Mouse (Mus musculus): ENCODE measurements around the gene Fam136a. TPM values are rescaled to one million over a fixed set of nuclear protein-coding genes. Genes with fewer than 3 reads are reported as not detected.

Gene Fam136a
- polyA plus RNA-seq, 1 experiment from 2014 or later = 123 TPM

GRCm38 (mm10) chr6:86384692-86385091 is 19.2 kb downstream of the Fam136a start:
- Histone ChIP-seq H3K36me3 (ENCODE audit: control insufficient read depth, insufficient read depth, low read length) (peaks cover 31% of the 10 kb centered on the region), H3K4me1 (ENCODE audit: control insufficient read depth, insufficient read depth, low read length) (no peaks in the 10 kb centered on the region), H3K4me2 (replicated peaks; ENCODE audit: low read depth, low read length) (no peak overlapping the region), H3K9me3 (ENCODE audit: control insufficient read depth, low read depth, low read length) (no peaks in the 10 kb centered on the region), H3K4me3 (ENCODE audit: low read depth, low read length) (no peak overlapping the region), H3K27ac (ENCODE audit: low read length) (no peak overlapping the region), H3K9ac (replicated peaks; ENCODE audit: low read depth, low read length) (no peak overlapping the region), H3K27me3 (ENCODE audit: control insufficient read depth, insufficient read depth, low read length) (no peaks in the 10 kb centered on the region)
- ATAC-seq (ENCODE audit: insufficient number of reproducible peaks, insufficient read depth, low FRiP score, low read depth) = no peak
- WGBS = 47% methylated on average over 4 of the region's 4 CpGs

GRCm38 (mm10) chr6:86385362-86386104 is 20.1 kb downstream of the Fam136a start:
- peaks cover 39% of the 10 kb centered on the region for H3K36me3 ChIP-seq (ENCODE audit: control insufficient read depth, insufficient read depth, low read length)
- no peaks in the 10 kb centered on the region for H3K27me3 ChIP-seq (ENCODE audit: control insufficient read depth, insufficient read depth, low read length)
- no peaks in the 10 kb centered on the region for H3K9me3 ChIP-seq (ENCODE audit: control insufficient read depth, low read depth, low read length)
- ATAC-seq (ENCODE audit: insufficient number of reproducible peaks, insufficient read depth, low FRiP score, low read depth) = no peak
- H3K4me2 ChIP-seq (replicated peaks; ENCODE audit: low read depth, low read length) = no peak overlapping the region
- WGBS = 77% methylated on average over 5 of the region's 5 CpGs
- no peak overlapping the region for H3K4me3 ChIP-seq (ENCODE audit: low read depth, low read length)
- H3K27ac ChIP-seq (ENCODE audit: low read length) = no peak overlapping the region
- H3K4me1 ChIP-seq (ENCODE audit: control insufficient read depth, insufficient read depth, low read length) = no peaks in the 10 kb centered on the region
- no peak overlapping the region for H3K9ac ChIP-seq (replicated peaks; ENCODE audit: low read depth, low read length)

GRCm38 (mm10) chr6:86387313-86387712 is 21.9 kb downstream of the Fam136a start:
- WGBS = 90% methylated on average over 12 of the region's 12 CpGs
- no peak overlapping the region for H3K4me2 ChIP-seq (replicated peaks; ENCODE audit: low read depth, low read length)
- H3K4me1 ChIP-seq (ENCODE audit: control insufficient read depth, insufficient read depth, low read length) = no peaks in the 10 kb centered on the region
- H3K27ac ChIP-seq (ENCODE audit: low read length) = no peak overlapping the region
- ATAC-seq (ENCODE audit: insufficient number of reproducible peaks, insufficient read depth, low FRiP score, low read depth) = no peak
- peaks cover 56% of the 10 kb centered on the region for H3K36me3 ChIP-seq (ENCODE audit: control insufficient read depth, insufficient read depth, low read length)
- no peaks in the 10 kb centered on the region for H3K9me3 ChIP-seq (ENCODE audit: control insufficient read depth, low read depth, low read length)
- no peak overlapping the region for H3K9ac ChIP-seq (replicated peaks; ENCODE audit: low read depth, low read length)
- H3K27me3 ChIP-seq (ENCODE audit: control insufficient read depth, insufficient read depth, low read length) = no peaks in the 10 kb centered on the region
- H3K4me3 ChIP-seq (ENCODE audit: low read depth, low read length) = no peak overlapping the region

- no peak overlapping the region for H3K9ac ChIP-seq (replicated peaks; ENCODE audit: low read depth, low read length)
- H3K27ac ChIP-seq (ENCODE audit: low read length) = no peak overlapping the region
- H3K36me3 ChIP-seq (ENCODE audit: control insufficient read depth, insufficient read depth, low read length) = peaks cover 56% of the 10 kb centered on the region
- H3K9me3 ChIP-seq (ENCODE audit: control insufficient read depth, low read depth, low read length) = no peaks in the 10 kb centered on the region
- no peak for ATAC-seq (ENCODE audit: insufficient number of reproducible peaks, insufficient read depth, low FRiP score, low read depth)
- H3K27me3 ChIP-seq (ENCODE audit: control insufficient read depth, insufficient read depth, low read length) = no peaks in the 10 kb centered on the region
- no peak overlapping the region for H3K4me2 ChIP-seq (replicated peaks; ENCODE audit: low read depth, low read length)
- WGBS = 69% methylated on average over 18 of the region's 18 CpGs
- H3K4me3 ChIP-seq (ENCODE audit: low read depth, low read length) = no peak overlapping the region
- H3K4me1 ChIP-seq (ENCODE audit: control insufficient read depth, insufficient read depth, low read length) = no peaks in the 10 kb centered on the region
Observed at GRCm38 (mm10) chr6:86388461-86388860, 23.0 kb downstream of the Fam136a start.

GRCm38 (mm10) chr6:86391326-86391725 is 25.9 kb downstream of the Fam136a start:
- H3K4me2 ChIP-seq (replicated peaks; ENCODE audit: low read depth, low read length) = no peak overlapping the region
- no peaks in the 10 kb centered on the region for H3K27me3 ChIP-seq (ENCODE audit: control insufficient read depth, insufficient read depth, low read length)
- H3K36me3 ChIP-seq (ENCODE audit: control insufficient read depth, insufficient read depth, low read length) = peaks cover 56% of the 10 kb centered on the region
- H3K9ac ChIP-seq (replicated peaks; ENCODE audit: low read depth, low read length) = no peak overlapping the region
- H3K4me3 ChIP-seq (ENCODE audit: low read depth, low read length) = no peak overlapping the region
- no peak for ATAC-seq (ENCODE audit: insufficient number of reproducible peaks, insufficient read depth, low FRiP score, low read depth)
- no peaks in the 10 kb centered on the region for H3K9me3 ChIP-seq (ENCODE audit: control insufficient read depth, low read depth, low read length)
- H3K27ac ChIP-seq (ENCODE audit: low read length) = no peak overlapping the region
- 92% methylated on average over 5 of the region's 5 CpGs for WGBS
- H3K4me1 ChIP-seq (ENCODE audit: control insufficient read depth, insufficient read depth, low read length) = peaks cover 14% of the 10 kb centered on the region; the same call in 1 of the 2 replicates

- Histone ChIP-seq H3K4me2 (replicated peaks; ENCODE audit: low read depth, low read length) (no peak overlapping the region), H3K27me3 (ENCODE audit: control insufficient read depth, insufficient read depth, low read length) (no peaks in the 10 kb centered on the region), H3K4me1 (ENCODE audit: control insufficient read depth, insufficient read depth, low read length) (peaks cover 20% of the 10 kb centered on the region; the same call in 1 of the 2 replicates), H3K36me3 (ENCODE audit: control insufficient read depth, insufficient read depth, low read length) (peaks cover 42% of the 10 kb centered on the region), H3K9me3 (ENCODE audit: control insufficient read depth, low read depth, low read length) (no peaks in the 10 kb centered on the region), H3K4me3 (ENCODE audit: low read depth, low read length) (no peak overlapping the region), H3K9ac (replicated peaks; ENCODE audit: low read depth, low read length) (no peak overlapping the region), H3K27ac (ENCODE audit: low read length) (no peak overlapping the region)
- ATAC-seq (ENCODE audit: insufficient number of reproducible peaks, insufficient read depth, low FRiP score, low read depth) = no peak
- whole genome bisulfite sequencing = 100% methylated on average over 1 of the region's 1 CpGs
Observed at GRCm38 (mm10) chr6:86393187-86393586, 27.7 kb downstream of the Fam136a start.

GRCm38 (mm10) chr6:86394078-86394720 is 28.8 kb downstream of the Fam136a start:
- Histone ChIP-seq H3K9ac (replicated peaks; ENCODE audit: low read depth, low read length) (no peak overlapping the region), H3K9me3 (ENCODE audit: control insufficient read depth, low read depth, low read length) (no peaks in the 10 kb centered on the region), H3K36me3 (ENCODE audit: control insufficient read depth, insufficient read depth, low read length) (peaks cover 31% of the 10 kb centered on the region), H3K4me2 (replicated peaks; ENCODE audit: low read depth, low read length) (no peak overlapping the region), H3K27ac (ENCODE audit: low read length) (no peak overlapping the region), H3K4me1 (ENCODE audit: control insufficient read depth, insufficient read depth, low read length) (peaks cover 20% of the 10 kb centered on the region; the same call in 1 of the 2 replicates), H3K4me3 (ENCODE audit: low read depth, low read length) (no peak overlapping the region), H3K27me3 (ENCODE audit: control insufficient read depth, insufficient read depth, low read length) (no peaks in the 10 kb centered on the region)
- 81% methylated on average over 17 of the region's 17 CpGs for WGBS
- no peak for ATAC-seq (ENCODE audit: insufficient number of reproducible peaks, insufficient read depth, low FRiP score, low read depth)

- H3K27me3 ChIP-seq (ENCODE audit: control insufficient read depth, insufficient read depth, low read length) = no peaks in the 10 kb centered on the region
- H3K4me2 ChIP-seq (replicated peaks; ENCODE audit: low read depth, low read length) = no peak overlapping the region
- no peaks in the 10 kb centered on the region for H3K9me3 ChIP-seq (ENCODE audit: control insufficient read depth, low read depth, low read length)
- 91% methylated on average over 9 of the region's 9 CpGs for WGBS
- ATAC-seq (ENCODE audit: insufficient number of reproducible peaks, insufficient read depth, low FRiP score, low read depth) = no peak
- no peak overlapping the region for H3K9ac ChIP-seq (replicated peaks; ENCODE audit: low read depth, low read length)
- no peak overlapping the region for H3K4me3 ChIP-seq (ENCODE audit: low read depth, low read length)
- H3K27ac ChIP-seq (ENCODE audit: low read length) = no peak overlapping the region
- H3K36me3 ChIP-seq (ENCODE audit: control insufficient read depth, insufficient read depth, low read length) = peaks cover 26% of the 10 kb centered on the region
- peaks cover 20% of the 10 kb centered on the region; the same call in 1 of the 2 replicates for H3K4me1 ChIP-seq (ENCODE audit: control insufficient read depth, insufficient read depth, low read length)
Observed at GRCm38 (mm10) chr6:86395021-86395420, 29.6 kb downstream of the Fam136a start.
